Mouse (Mus musculus): ENCODE measurements around the gene Prr14l.
"Not testable (repeated sequence)": the region's sequence is repeated elsewhere in the genome, so short reads cannot be mapped to it uniquely, and the experiment has no call there.

Gene Prr14l

GRCm38 (mm10) chr5:32853731-32854507, at the start of gene Prr14l:
Gene Prr14l, minus strand, starts transcription at chr5:32854256.
- DNase-seq = peak; percentile 100

GRCm38 (mm10) chr5:32886739-32887138, 32.7 kb upstream of the Prr14l start:
- no peak for DNase-seq

- DNase-seq = no peak
These were observed 18.3 kb upstream of the Prr14l start for GRCm38 (mm10) chr5:32872346-32872745.

- no peak for DNase-seq
These were observed 15.5 kb upstream of the Prr14l start for GRCm38 (mm10) chr5:32869389-32870024.

- DNase-seq = peak; percentile 86
These were observed 9.5 kb upstream of the Prr14l start, which contains the start of gene Depdc5 for GRCm38 (mm10) chr5:32863253-32864228. Gene Depdc5, plus strand, starts transcription at chr5:32863701.

GRCm38 (mm10) chr5:32862469-32863132, 8.5 kb upstream of the Prr14l start:
- DNase-seq = no peak

DNA sequence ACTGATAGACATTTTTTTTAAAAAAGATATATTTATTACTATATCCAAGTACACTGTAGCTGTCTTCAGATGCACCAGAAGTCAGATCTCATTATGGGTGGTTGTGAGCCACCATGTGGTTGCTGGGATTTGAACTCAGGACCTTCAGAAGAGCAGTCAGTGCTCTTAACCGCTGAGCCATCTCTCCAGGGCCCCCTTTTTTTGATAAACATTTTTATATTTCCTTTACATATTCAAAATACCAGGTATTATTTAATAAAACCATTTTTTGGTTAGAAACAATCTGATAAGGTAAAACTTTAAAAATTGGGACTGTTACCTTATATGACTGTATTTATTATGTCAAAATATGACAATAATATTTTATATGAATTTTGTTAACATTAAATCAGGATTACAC, 7.0 kb upstream of the Prr14l start:
- no peak for DNase-seq

DNA sequence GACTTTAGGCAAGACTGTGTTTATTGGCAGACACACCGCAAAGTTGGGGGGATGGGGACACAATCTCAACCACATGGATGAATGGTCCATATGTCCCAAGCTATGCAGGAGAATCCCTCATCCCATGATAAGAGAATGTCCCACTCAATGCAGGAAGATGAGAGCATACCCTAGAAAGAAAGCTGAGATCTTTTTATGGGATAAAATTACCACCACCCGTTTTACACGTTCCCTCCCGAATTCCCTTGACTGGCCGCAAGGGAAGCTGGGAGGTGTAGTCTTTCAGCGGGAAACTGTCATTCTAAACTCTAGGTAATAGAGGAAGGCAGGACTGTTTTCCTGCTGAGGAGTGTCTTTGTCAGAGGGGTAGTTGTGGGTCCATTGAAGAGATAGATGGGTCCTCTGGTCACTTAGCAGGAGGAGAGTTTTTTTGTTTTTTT, 3.7 kb upstream of the Prr14l start:
- peak; percentile 39 for DNase-seq

DNA sequence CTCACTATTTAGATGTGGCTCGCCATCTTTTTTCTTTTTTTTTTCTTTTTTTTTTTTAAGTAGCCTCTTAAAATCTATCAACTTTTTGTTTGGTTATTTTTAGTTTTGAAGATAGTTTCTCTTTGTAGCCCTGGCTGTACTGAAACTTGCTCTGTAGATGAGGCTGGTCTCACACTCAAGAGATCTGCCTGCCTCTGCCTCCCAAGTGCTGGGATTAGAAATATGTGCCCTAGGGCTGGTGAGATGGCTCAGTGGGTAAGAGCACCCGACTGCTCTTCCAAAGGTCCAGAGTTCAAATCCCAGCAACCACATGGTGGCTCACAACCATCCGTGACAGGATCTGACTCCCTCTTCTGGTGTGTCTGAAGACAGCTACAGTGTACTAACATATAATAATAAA, 1.2 kb upstream of the Prr14l start:
- DNase-seq = not testable (repeated sequence)

GRCm38 (mm10) chr5:32854818-32855217, 762 bp upstream of the Prr14l start:
- no peak for DNase-seq

GRCm38 (mm10) chr5:32852026-32852425, 2.0 kb downstream of the Prr14l start:
- no peak for DNase-seq

- DNase-seq = not testable (repeated sequence)
These were observed 4.5 kb downstream of the Prr14l start for GRCm38 (mm10) chr5:32849580-32849979.

- no peak for DNase-seq
These were observed 4.9 kb downstream of the Prr14l start for GRCm38 (mm10) chr5:32849178-32849577.

- DNase-seq = no peak
These were observed 14.0 kb downstream of the Prr14l start for GRCm38 (mm10) chr5:32840029-32840428.

GRCm38 (mm10) chr5:32836976-32837375, 17.1 kb downstream of the Prr14l start:
- no peak for DNase-seq

DNA sequence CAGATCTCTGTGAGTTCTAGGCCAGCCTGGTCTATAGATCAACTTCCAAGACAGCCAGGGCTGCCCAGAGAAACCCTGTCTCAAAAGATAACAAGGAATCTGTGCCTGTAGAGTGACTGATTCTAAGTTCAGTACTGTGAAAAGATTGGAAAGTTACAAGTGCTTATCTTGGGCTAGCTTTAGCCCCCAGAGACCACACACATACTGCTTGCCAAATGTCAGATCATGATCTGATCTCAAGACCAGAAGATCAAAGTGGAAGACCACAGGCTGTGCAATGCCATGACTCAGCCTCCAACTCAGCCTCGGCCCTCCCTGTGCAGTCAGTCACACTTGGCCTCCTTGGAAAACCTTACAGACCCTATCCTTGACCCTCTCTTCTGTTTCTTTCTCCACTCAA, 19.6 kb downstream of the Prr14l start:
- no peak for DNase-seq

DNA sequence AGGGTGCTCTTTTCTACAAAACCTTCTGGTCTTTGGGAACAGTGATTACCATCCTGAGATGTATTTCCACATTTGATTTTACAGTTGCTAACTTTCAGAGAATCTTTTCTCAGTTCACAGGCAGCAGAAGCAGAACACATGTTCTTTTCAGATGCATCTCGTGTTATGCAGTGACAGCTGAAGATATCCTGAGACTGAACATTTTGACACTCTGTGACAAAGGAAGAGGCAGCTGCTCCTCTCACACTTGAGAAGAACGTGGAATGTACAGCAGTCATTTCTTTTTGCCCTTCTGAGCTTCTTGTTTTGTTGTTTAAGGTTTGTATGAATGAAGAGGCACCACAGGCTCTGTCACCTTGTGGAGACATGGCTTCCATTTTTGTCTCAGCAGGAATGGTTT, 24.0 kb downstream of the Prr14l start:
- DNase-seq = no peak

- DNase-seq = not testable (repeated sequence)
These were observed 25.3 kb downstream of the Prr14l start for GRCm38 (mm10) chr5:32828766-32829165.

DNA sequence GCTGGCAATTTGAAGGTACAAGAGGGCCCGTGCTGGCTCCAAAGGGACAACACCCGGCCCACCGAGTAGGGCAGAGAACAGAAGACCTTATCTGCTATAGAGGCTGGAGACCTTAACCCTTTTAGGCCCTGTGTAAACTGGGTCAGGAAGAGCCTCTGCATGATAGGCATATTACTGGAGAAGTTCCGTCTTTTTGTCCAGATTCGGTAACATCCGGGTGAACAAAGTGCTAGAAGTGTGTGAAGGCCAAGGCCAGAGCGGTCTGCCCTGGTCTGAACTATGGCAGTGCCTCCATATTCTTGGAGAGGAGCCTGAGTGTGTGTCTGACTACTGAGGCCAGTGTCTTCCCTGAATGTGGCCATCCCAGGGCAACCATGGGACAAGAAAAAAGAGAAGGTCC, 27.0 kb downstream of the Prr14l start, which contains the start of gene Gm20671:
Gene Gm20671 (minus strand): TSS at position 101 of the 400 bp plus-strand sequence.
- DNase-seq = no peak

DNA sequence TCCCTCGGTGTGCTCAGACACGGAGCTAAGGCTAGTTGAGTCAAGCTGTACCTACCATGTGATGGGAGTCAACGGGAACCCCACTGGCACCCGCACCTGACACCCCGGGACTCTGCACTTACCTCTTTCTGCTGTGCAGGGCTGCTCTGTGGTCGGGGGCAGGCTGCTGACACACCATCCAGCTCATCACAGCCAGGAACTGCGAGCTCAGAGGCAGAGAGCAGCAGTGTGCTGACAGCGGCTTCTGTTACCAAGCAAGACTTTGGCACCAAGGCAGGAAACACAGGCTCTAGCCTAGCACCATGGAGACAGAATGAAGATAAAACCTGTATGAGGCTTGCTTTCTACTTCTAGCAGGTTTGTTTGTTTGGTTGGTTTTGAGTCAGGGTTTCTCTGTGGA, 33.6 kb downstream of the Prr14l start:
- DNase-seq = no peak

DNA sequence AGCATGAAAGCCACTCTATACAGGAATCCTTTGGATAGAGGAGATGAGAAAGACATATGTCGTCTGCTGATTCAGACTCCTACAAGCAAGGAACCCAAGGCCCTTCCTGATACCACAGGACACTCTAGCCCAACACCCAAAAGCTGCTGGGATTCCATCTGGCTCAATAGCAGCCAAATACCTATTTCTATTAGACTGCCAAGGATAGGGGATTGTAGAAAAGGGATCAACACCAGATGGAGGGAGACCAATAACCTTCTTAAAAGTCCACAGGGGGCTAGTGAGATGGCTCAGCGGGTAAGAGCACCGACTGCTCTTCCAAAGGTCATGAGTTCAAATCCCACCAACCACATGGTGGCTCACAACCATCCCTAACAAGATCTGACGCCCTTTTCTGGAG, 38.7 kb downstream of the Prr14l start:
- no peak for DNase-seq

- not testable (repeated sequence) for DNase-seq
These were observed 67.6 kb downstream of the Prr14l start for GRCm38 (mm10) chr5:32786454-32786853.

Data from right cerebral cortex, postnatal 4 days (tissue).